Mouse (Mus musculus): ENCODE data around the gene Helz2.
A peak's percentile ranks its signal among the peaks of the same experiment; 100 is the strongest.

Helz2 gene

DNA sequence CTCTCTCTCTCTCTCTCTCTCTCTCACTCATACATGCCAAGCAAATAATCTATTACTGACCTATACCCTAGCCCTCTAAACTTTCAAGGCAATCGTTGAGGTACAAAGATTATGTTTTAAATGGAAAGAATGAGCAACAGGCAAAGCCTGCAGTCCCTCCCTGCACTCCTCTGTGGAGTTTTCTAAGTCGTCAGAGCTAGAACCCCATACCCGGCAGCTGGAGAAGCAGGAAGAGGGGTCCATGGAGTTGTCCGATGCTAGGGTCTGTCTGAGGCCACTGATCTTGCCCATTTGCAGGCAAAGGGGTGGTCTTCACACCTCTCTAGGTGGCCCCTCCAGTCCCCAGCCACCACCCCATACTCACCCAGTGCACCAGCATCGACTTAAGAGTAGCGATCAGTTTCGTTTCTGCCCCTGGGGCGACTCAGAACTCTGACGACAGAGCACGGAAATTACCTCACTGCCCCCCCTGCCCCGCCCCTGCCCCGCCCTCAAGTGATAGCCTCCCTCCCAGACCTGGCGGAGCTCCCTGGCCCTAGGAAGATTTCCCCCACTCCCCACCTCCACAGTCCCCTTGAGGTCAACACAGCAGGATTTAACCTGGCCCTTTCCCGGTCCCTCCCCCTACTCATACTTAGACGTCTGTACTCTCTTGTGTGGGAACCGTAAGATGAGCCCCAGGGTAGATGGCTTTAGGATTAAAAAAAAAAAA, at the start of gene Helz2:
TSS of gene Helz2 (minus strand) at position 426 of the 712 bp plus-strand sequence.
- no peak for DNase-seq

GRCm38 (mm10) chr2:181290937-181291336, 49.1 kb upstream of the Helz2 start:
- DNase-seq: no peak

GRCm38 (mm10) chr2:181288691-181289090, 46.9 kb upstream of the Helz2 start:
- peak; percentile 61 for DNase-seq

DNA sequence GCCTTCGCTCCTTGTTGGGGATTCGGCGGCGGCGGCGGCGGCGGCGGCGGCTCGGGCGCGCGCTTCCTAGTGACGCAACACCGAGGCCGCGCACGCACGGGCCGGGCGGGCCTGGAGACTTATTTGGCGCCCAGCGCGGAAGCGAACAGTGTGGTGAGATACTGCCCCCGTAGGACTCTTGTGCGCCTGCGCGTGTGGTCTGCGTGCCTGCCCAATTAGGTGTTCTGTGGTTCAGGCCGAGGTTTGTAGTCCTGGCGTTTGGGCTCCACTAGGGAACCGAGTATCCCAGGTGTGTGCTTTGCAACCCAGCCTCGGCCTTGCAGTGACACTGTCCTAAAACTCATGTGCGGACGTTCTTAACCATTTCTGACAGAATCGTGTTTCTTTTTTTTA, 46.1 kb upstream of the Helz2 start, which contains the start of gene Gmeb2:
TSS of gene Gmeb2 (minus strand) at position 78 of the 393 bp plus-strand sequence.
- DNase-seq: peak; percentile 97

- no peak for DNase-seq
Observed at GRCm38 (mm10) chr2:181287338-181287957, 45.6 kb upstream of the Helz2 start.

DNA sequence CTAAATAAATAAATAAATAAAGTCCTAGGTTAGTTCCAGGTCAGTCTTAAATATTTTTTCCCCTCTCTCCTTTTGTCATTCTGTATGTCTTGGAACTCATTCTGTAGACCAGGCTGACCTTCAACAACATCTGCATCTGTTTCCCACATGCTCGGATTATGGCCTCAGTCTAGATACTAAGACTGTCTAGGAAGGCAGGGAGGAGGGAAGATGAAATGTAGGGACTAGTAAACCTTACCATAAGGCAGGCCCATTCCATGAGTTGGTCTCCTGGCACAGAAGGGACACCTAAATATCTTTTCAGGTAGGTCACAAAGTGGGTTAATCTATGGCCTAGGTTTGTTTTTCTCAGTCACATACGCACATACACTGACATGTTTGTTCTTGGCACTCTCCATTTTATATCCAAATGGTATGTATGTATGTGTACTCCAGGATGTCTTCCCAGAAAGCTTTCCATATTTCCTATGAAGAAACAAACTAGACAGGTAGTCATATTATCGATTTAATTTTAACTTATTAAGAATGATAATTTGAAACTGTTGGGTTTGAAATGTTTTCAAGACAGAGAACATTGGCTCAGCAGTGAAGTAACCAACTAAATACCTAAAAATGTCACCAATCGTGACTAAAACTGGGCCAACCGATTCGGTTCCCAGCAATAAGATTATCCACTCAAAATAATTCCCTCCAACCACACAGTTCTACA, 45.0 kb upstream of the Helz2 start:
- DNase-seq: peak; percentile 45

- DNase-seq: no peak
Observed at GRCm38 (mm10) chr2:181279968-181280367, 38.1 kb upstream of the Helz2 start.

GRCm38 (mm10) chr2:181277866-181278265, 36.0 kb upstream of the Helz2 start:
- DNase-seq: no peak

- no peak for DNase-seq
Observed at GRCm38 (mm10) chr2:181276766-181277165, 34.9 kb upstream of the Helz2 start.

GRCm38 (mm10) chr2:181274639-181275038, 32.8 kb upstream of the Helz2 start:
- DNase-seq: no peak

- no peak for DNase-seq
Observed at GRCm38 (mm10) chr2:181273829-181274228, 32.0 kb upstream of the Helz2 start.

GRCm38 (mm10) chr2:181272092-181272491, 30.3 kb upstream of the Helz2 start:
- no peak for DNase-seq

GRCm38 (mm10) chr2:181266839-181267238, 25.0 kb upstream of the Helz2 start:
- DNase-seq: no peak

- DNase-seq: no peak
Observed at GRCm38 (mm10) chr2:181253248-181253647, 11.4 kb upstream of the Helz2 start.

GRCm38 (mm10) chr2:181251841-181252240, 10.0 kb upstream of the Helz2 start:
- DNase-seq: no peak

DNA sequence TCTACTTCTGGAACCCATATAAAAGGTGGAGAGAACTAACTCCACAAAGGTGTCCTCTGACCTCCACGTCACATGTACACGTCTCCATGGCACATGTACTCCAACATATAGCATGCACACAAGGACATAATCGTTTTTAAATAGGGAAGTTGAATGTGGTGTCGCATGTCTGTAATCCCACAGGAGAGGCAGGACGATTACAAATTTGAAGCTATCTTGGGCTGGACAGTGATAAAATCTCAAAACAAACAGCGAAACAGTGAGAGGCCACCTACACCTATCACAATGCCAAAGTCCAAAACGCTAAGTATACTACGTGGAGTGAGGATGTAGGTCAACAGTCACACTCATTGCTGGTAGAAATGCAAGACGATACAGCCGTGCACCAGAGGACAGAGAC, 7.4 kb upstream of the Helz2 start:
- no peak for DNase-seq

DNA sequence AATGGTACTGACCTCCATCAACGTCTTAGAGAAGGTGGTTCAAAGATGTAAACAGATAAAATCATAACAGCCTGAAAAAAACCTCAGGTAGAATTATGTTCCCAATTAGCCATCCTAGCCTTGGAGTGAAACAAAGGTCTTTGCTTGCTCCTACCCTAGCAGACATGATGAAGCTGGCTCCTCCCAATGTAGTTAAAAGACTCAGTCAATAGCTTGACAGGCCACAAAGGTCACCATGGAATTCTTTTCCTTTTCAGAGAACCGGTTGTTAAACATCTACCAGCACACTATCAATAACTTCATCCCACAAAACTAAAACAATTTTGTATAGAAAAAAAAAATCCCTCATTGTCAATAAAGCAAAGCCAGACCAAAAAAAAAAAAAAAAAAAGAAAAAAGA, 3.2 kb upstream of the Helz2 start:
- no peak for DNase-seq

- DNase-seq: no peak
Observed at GRCm38 (mm10) chr2:181243706-181244394, 2.0 kb upstream of the Helz2 start.

DNA sequence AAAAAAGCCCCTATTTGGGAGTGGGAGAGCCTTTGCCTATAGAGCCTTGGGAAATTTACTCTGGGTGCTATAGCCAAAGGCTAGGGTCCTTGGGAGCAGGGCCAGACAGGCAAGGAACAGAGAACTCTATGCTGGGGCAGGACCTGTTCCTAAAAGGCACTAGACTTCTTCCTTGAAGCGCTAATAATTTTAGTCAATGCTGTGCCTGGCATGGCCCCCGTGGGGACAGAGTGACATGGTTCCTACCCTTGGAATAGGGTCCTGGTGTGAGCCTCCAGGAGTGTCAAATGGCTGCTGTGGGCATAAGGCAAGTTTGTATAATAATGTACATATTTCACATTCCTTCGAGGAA, 463 bp upstream of the Helz2 start:
- DNase-seq: no peak

DNA sequence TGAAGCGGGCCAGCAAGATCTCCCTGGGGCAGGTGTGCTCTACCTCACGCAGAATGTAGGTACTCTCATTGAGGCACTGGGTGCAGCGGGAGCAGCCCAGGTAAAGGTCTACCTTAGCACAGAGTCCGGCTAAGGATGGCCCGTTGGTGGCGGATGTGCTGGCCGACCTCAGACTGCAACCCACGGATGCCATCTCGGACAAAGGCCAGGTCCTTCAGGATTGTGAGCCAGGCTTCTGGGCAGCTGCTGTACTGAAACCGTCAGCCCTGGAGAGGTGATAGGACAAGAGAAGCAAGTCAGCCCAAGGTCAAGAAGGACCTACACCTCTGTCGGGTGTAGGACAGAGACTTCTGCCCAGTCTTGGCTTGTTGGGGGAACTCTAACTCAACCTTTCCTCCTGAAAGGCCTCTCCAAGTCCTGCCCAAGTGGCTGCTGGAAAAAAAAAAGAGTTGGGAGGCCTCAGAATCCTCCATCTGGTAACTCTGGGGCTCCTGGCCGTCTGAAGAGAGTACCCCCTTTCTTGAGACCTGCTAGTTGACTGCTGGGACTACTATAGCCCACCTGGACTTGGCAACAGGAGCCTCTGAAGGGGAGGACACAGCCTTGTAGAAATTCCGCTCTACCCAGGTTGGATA, 904 bp downstream of the Helz2 start:
- no peak for DNase-seq

DNA sequence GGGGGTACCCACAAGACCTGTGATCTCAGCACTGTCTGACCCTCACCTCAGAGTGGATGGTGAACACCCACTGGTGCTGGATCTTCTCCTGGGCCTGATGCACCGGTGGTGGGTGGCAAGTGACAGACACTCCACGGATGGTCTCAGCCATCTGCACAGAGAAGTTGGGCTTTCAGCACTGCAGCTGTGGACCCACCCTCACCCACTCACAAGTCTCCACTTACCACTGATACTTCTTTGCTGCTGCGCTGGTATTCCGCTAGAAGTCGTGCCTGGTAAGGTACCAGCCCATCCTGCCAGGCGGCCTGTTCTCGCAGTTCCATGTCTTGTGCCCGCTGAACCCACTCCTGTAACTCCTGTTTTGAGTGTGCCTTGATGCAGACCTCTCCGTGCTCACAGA, 2.6 kb downstream of the Helz2 start:
- no peak for DNase-seq

DNA sequence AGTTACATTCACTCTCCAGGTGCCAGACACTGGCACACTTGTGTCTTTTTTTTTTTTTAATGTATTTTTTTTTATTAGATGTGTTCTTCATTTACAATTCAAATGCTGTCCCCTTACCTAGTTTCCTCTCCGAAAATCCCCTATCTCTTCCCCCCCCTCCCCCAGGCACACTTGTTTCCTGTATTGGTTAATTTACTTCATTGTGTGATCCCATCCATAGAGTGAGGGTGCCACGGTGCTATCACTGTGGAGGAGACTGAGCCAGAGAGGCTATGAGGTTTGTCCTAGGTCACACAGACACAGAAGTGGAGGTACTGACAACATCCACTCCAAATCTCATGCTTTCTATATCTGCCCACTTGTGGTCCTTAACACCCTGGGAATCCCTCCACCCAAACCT, 3.0 kb downstream of the Helz2 start:
- no peak for DNase-seq

DNA sequence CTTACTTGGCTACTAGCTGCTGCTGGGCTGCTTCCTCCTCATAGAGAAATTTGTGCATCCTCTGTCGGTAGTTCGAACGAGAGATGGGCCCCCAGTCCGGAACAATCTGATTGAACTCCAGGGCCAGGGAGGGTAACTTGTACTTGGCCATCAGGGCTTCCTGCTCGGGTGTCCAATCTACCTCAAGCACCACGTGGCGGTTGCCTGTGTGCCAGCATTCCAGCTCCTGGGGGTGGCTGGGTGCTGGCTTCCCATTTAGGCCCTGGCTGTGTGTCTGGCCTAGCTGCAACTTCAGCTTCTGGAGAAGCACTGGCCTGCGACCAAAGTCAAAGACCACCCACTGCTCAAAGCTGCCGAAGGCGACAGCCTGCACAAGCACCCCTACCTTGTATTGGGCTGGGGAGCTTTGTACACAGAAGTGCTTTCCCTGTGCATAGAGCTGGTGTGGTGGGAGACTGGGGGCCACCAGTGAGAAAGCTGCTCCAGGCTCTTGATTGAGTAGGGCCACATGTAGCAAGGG, 3.7 kb downstream of the Helz2 start:
- DNase-seq: no peak

Data from cerebellum, adult 9-10 months (tissue).